11 mouse cellular contexts compared by ENCODE assay signal in genomic region chr14:102855264-102855840, GRCm38 (mm10).
DNase-seq lines count a peak whose midpoint lies in the region; ATAC-seq and TF ChIP-seq lines count a peak whose summit lies in the region.
"Had no signal": no experiment of that assay in that cellular context is flagged by ENCODE, and none has a peak within 500 bp of the region (broad histone marks: within the 10 kb centered on the region; RNA-seq: fewer than 3 reads in every experiment).

No protein-coding gene starts in this region.

- H3K9ac ChIP-seq in forebrain, postnatal 0 days = no peak overlapping the region
- H3K9ac ChIP-seq in forebrain, embryonic 13.5 days = no peak overlapping the region
- no peak overlapping the region for H3K9ac ChIP-seq in lung, embryonic 14.5 days
- no peak overlapping the region for H3K9ac ChIP-seq in kidney, embryonic 15.5 days
- no peak overlapping the region for H3K9ac ChIP-seq in neural tube, embryonic 14.5 days (replicated peaks; ENCODE audit: low read depth, low read length)
- H3K9ac ChIP-seq in hindbrain, embryonic 12.5 days = no peak overlapping the region
- H3K9ac ChIP-seq: liver, embryonic 15.5 days had no signal

- peaks cover 9% of the 10 kb centered on the region; the same call in 1 of the 2 replicates for H3K4me1 ChIP-seq in forebrain, postnatal 0 days (ENCODE audit: insufficient read depth)
- H3K4me1 ChIP-seq in forebrain, embryonic 13.5 days = no peaks in the 10 kb centered on the region
- H3K4me1 ChIP-seq in lung, embryonic 14.5 days (ENCODE audit: insufficient read depth) = no peaks in the 10 kb centered on the region
- H3K4me1 ChIP-seq in kidney, embryonic 15.5 days = peaks cover 5% of the 10 kb centered on the region; the same call in 1 of the 2 replicates
- H3K4me1 ChIP-seq in neural tube, embryonic 14.5 days (ENCODE audit: control insufficient read depth, insufficient read depth, low read length) = no peaks in the 10 kb centered on the region
- H3K4me1 ChIP-seq in hindbrain, embryonic 12.5 days = no peaks in the 10 kb centered on the region
- H3K4me1 ChIP-seq: liver, embryonic 15.5 days had no signal

- no peak overlapping the region for H3K4me3 ChIP-seq in forebrain, postnatal 0 days (ENCODE audit: low read depth, low read length)
- H3K4me3 ChIP-seq in forebrain, embryonic 13.5 days = no peak overlapping the region
- no peak overlapping the region for H3K4me3 ChIP-seq in lung, embryonic 14.5 days (ENCODE audit: low read depth, low read length)
- H3K4me3 ChIP-seq in kidney, embryonic 15.5 days (replicated peaks) = no peak overlapping the region
- H3K4me3 ChIP-seq in neural tube, embryonic 14.5 days (ENCODE audit: low read depth, low read length) = no peak overlapping the region
- H3K4me3 ChIP-seq in hindbrain, embryonic 12.5 days = no peak overlapping the region
- H3K4me3 ChIP-seq: liver, embryonic 15.5 days had no signal

- H3K27ac ChIP-seq in forebrain, postnatal 0 days (ENCODE audit: low read depth, low read length) = no peak overlapping the region
- no peak overlapping the region for H3K27ac ChIP-seq in forebrain, embryonic 13.5 days
- no peak overlapping the region for H3K27ac ChIP-seq in lung, embryonic 14.5 days (ENCODE audit: low read depth)
- no peak overlapping the region for H3K27ac ChIP-seq in kidney, embryonic 15.5 days
- no peak overlapping the region for H3K27ac ChIP-seq in neural tube, embryonic 14.5 days (ENCODE audit: low read depth, low read length)
- H3K27ac ChIP-seq in hindbrain, embryonic 12.5 days = no peak overlapping the region
- H3K27ac ChIP-seq: liver, embryonic 15.5 days had no signal

- no peaks in the 10 kb centered on the region for H3K9me3 ChIP-seq in forebrain, postnatal 0 days (ENCODE audit: low read length)
- H3K9me3 ChIP-seq in forebrain, embryonic 13.5 days (replicated peaks) = no peaks in the 10 kb centered on the region
- H3K9me3 ChIP-seq in lung, embryonic 14.5 days (ENCODE audit: low read depth, low read length) = no peaks in the 10 kb centered on the region
- H3K9me3 ChIP-seq in kidney, embryonic 15.5 days (replicated peaks) = no peaks in the 10 kb centered on the region
- H3K9me3 ChIP-seq in neural tube, embryonic 14.5 days (ENCODE audit: control insufficient read depth, low read length) = no peaks in the 10 kb centered on the region
- no peaks in the 10 kb centered on the region for H3K9me3 ChIP-seq in hindbrain, embryonic 12.5 days (replicated peaks)
- H3K9me3 ChIP-seq: liver, embryonic 15.5 days had no signal

- peak; percentile 46 for DNase-seq in forebrain, postnatal 0 days
- DNase-seq in lung, embryonic 14.5 days = peak; percentile 33
- DNase-seq in lung, postnatal 25 days (ENCODE audit: low spot score) = no peak
- DNase-seq in urinary bladder, adult 2 months (ENCODE audit: low spot score) = no peak
- DNase-seq: right cerebral cortex, postnatal 14 days had no signal

- no peak for ATAC-seq in forebrain, postnatal 0 days
- ATAC-seq in forebrain, embryonic 13.5 days = no peak
- ATAC-seq in lung, embryonic 14.5 days (ENCODE audit: insufficient read depth) = no peak
- peak; percentile 69 for ATAC-seq in kidney, embryonic 15.5 days (replicated peaks; ENCODE audit: low FRiP score)
- peak; percentile 87 for ATAC-seq in neural tube, embryonic 14.5 days (ENCODE audit: low read depth)
- no peak for ATAC-seq in hindbrain, embryonic 12.5 days (ENCODE audit: low FRiP score)
- ATAC-seq: intestine, postnatal 0 days had no signal

- no peaks in the 10 kb centered on the region for H3K36me3 ChIP-seq in forebrain, postnatal 0 days (ENCODE audit: insufficient read depth)
- H3K36me3 ChIP-seq in forebrain, embryonic 13.5 days (ENCODE audit: poor library complexity, severe bottlenecking) = no peaks in the 10 kb centered on the region
- H3K36me3 ChIP-seq in lung, embryonic 14.5 days (ENCODE audit: insufficient read depth) = no peaks in the 10 kb centered on the region
- H3K36me3 ChIP-seq in kidney, embryonic 15.5 days = no peaks in the 10 kb centered on the region
- no peaks in the 10 kb centered on the region for H3K36me3 ChIP-seq in neural tube, embryonic 14.5 days (ENCODE audit: control insufficient read depth, insufficient read depth, low read length)
- no peaks in the 10 kb centered on the region for H3K36me3 ChIP-seq in hindbrain, embryonic 12.5 days
- H3K36me3 ChIP-seq: liver, embryonic 15.5 days had no signal

- no peak overlapping the region for H3K4me2 ChIP-seq in forebrain, postnatal 0 days (ENCODE audit: low read depth)
- no peak overlapping the region for H3K4me2 ChIP-seq in forebrain, embryonic 13.5 days
- no peak overlapping the region for H3K4me2 ChIP-seq in lung, embryonic 14.5 days
- H3K4me2 ChIP-seq in kidney, embryonic 15.5 days = no peak overlapping the region
- no peak overlapping the region for H3K4me2 ChIP-seq in neural tube, embryonic 14.5 days (ENCODE audit: low read depth, low read length)
- H3K4me2 ChIP-seq in hindbrain, embryonic 12.5 days (replicated peaks) = no peak overlapping the region
- H3K4me2 ChIP-seq: liver, embryonic 15.5 days had no signal

- TF ChIP-seq CTCF in forebrain, postnatal 0 days (IDR thresholded peaks at IDR 0.05; ENCODE audit: low read depth) = no peak
- TF ChIP-seq CTCF in lung, embryonic 14.5 days (IDR thresholded peaks at IDR 0.05; ENCODE audit: low read depth) = no peak

- 40% methylated on average over 7 of the region's 7 CpGs for WGBS in forebrain, postnatal 0 days
- WGBS in forebrain, embryonic 13.5 days = 81% methylated on average over 7 of the region's 7 CpGs
- WGBS in lung, embryonic 14.5 days = 53% methylated on average over 7 of the region's 7 CpGs
- WGBS in kidney, embryonic 15.5 days = 36% methylated on average over 7 of the region's 7 CpGs
- WGBS in neural tube, embryonic 14.5 days = 35% methylated on average over 7 of the region's 7 CpGs
- WGBS in hindbrain, embryonic 12.5 days = 79% methylated on average over 7 of the region's 7 CpGs

- no peaks in the 10 kb centered on the region for H3K27me3 ChIP-seq in forebrain, postnatal 0 days (ENCODE audit: insufficient read depth, low read length)
- H3K27me3 ChIP-seq in forebrain, embryonic 13.5 days = no peaks in the 10 kb centered on the region
- no peaks in the 10 kb centered on the region for H3K27me3 ChIP-seq in lung, embryonic 14.5 days (ENCODE audit: insufficient read depth, low read length)
- no peaks in the 10 kb centered on the region for H3K27me3 ChIP-seq in kidney, embryonic 15.5 days
- H3K27me3 ChIP-seq in neural tube, embryonic 14.5 days (ENCODE audit: control insufficient read depth, insufficient read depth, low read length) = no peaks in the 10 kb centered on the region
- no peaks in the 10 kb centered on the region for H3K27me3 ChIP-seq in hindbrain, embryonic 12.5 days
- H3K27me3 ChIP-seq: liver, embryonic 15.5 days had no signal

Comparison
In these comparisons a context has a peak if more than half of its experiments do, and no peak if none do; other contexts are left out.
1. DNase-seq: peak in forebrain, postnatal 0 days (single experiment) and lung, embryonic 14.5 days (single experiment); none in lung, postnatal 25 days (single experiment) and urinary bladder, adult 2 months (single experiment).
2. ATAC-seq: peak in kidney, embryonic 15.5 days (single experiment) and neural tube, embryonic 14.5 days (single experiment); none in forebrain, postnatal 0 days (single experiment), forebrain, embryonic 13.5 days (single experiment), lung, embryonic 14.5 days (single experiment) and hindbrain, embryonic 12.5 days (single experiment).